Mouse (Mus musculus) limb, embryonic 15.5 days (tissue): Measurements from ENCODE around the gene Slc27a3. TPM values are rescaled to one million over a fixed set of nuclear protein-coding genes. Genes with fewer than 3 reads are reported as not detected.

Source experiments
- polyA plus RNA-seq: library from polyadenylated mRNA; unstranded; fragments of >200 nt; fragmentation: Nextera tagmentation; extraction: Ambion mirVana; gene quantifications from 2 replicates; pipeline ENCODE4 v1.2.1, GENCODE M21; 2015

Gene Slc27a3
- polyA plus RNA-seq, 1 experiment from 2014 or later, result 36.2 TPM

Other genes starting within 250 kb of the Slc27a3 start
- 1,355 and 1,817 TPM in 2 replicates for gene Rps27, start 176.3 kb downstream of the Slc27a3 start, polyA plus RNA-seq
- gene Rab13, start 176.2 kb downstream of the Slc27a3 start, polyA plus RNA-seq, result 37.5 and 40.9 TPM in 2 replicates
- gene Jtb, start 158.3 kb downstream of the Slc27a3 start, polyA plus RNA-seq, result 112 and 125 TPM in 2 replicates
- gene Creb3l4, start 146.4 kb downstream of the Slc27a3 start, polyA plus RNA-seq, result 5.8 and 6.5 TPM in 2 replicates
- gene Slc39a1, start 141.8 kb downstream of the Slc27a3 start, polyA plus RNA-seq, result 119 and 122 TPM in 2 replicates
- 20.1 and 20.8 TPM in 2 replicates for gene Crtc2, start 135.8 kb downstream of the Slc27a3 start, polyA plus RNA-seq
- 3.9 and 4.7 TPM in 2 replicates for gene Dennd4b, start 124.8 kb downstream of the Slc27a3 start, polyA plus RNA-seq
- 13.3 and 14.2 TPM in 2 replicates for gene Gatad2b, start 96.8 kb downstream of the Slc27a3 start, polyA plus RNA-seq
- gene Ints3, start 43.7 kb upstream of the Slc27a3 start, polyA plus RNA-seq, result 25.6 and 28.0 TPM in 2 replicates
- 5.4 and 6.7 TPM in 2 replicates for gene Npr1, start 75.9 kb upstream of the Slc27a3 start, polyA plus RNA-seq
- gene Ilf2, start 86.2 kb upstream of the Slc27a3 start, polyA plus RNA-seq, result 171 and 176 TPM in 2 replicates
- 89.9 and 95.4 TPM in 2 replicates for gene Snapin, start 101.1 kb upstream of the Slc27a3 start, polyA plus RNA-seq
- gene Chtop, start 119.6 kb upstream of the Slc27a3 start, polyA plus RNA-seq, result 146 and 147 TPM in 2 replicates
- 38.7 and 40.1 TPM in 2 replicates for gene S100a1, start 124.5 kb upstream of the Slc27a3 start, polyA plus RNA-seq
- gene S100a13, start 124.5 kb upstream of the Slc27a3 start, polyA plus RNA-seq, result 52.1 and 55.0 TPM in 2 replicates
- 171 TPM in 2 replicates for gene S100a14, start 136.9 kb upstream of the Slc27a3 start, polyA plus RNA-seq
- 426 and 454 TPM in 2 replicates for gene S100a16, start 147.3 kb upstream of the Slc27a3 start, polyA plus RNA-seq
- gene S100a3, start 170.6 kb upstream of the Slc27a3 start, polyA plus RNA-seq, result 1.8 and 2.6 TPM in 2 replicates
- not detected in 2 replicates for gene S100a2, start 200.3 kb upstream of the Slc27a3 start, polyA plus RNA-seq
- not detected in 2 replicates for gene Gm42674, start 212.0 kb upstream of the Slc27a3 start, polyA plus RNA-seq
- gene S100a4, start 213.8 kb upstream of the Slc27a3 start, polyA plus RNA-seq, result 21.0 and 29.6 TPM in 2 replicates
- not detected in 2 replicates for gene S100a5, start 218.6 kb upstream of the Slc27a3 start, polyA plus RNA-seq
- gene S100a6, start 222.9 kb upstream of the Slc27a3 start, polyA plus RNA-seq, result 481 and 553 TPM in 2 replicates